Mouse (Mus musculus) neutrophil, adult 83 days (primary cell): ENCODE measurements around the gene Rps6kc1. TPM values are rescaled to one million over a fixed set of nuclear protein-coding genes. Genes with fewer than 3 reads are reported as not detected.

Experiments
- total RNA-seq, 2 experiments: library from RNA; stranded (reverse); gene quantifications; one replicate each; pipeline ENCODE4 v1.2.4; 2023

Gene Rps6kc1
- 10 to 100 TPM; 46.8 to 47.6 TPM for total RNA-seq

GRCm38 (mm10) chr1:190911415-190912123, at the start of gene Rps6kc1:
TSS of gene Rps6kc1 (minus strand) at chr1:190911770.

GRCm38 (mm10) chr1:190924812-190925211, 13.2 kb upstream of the Rps6kc1 start, which contains the start of gene Angel2:
TSS of gene Angel2 (plus strand) at chr1:190925112.

Other genes with a start within 250 kb of the Rps6kc1 start
- gene Angel2, start 13.3 kb upstream of the Rps6kc1 start, total RNA-seq, result 10 to 100 TPM; 28.9 to 32.0 TPM
- not detected for gene Vash2, start 67.5 kb upstream of the Rps6kc1 start, total RNA-seq
- gene Flvcr1, start 114.4 kb upstream of the Rps6kc1 start, total RNA-seq, result 10 to 100 TPM; 39.6 to 45.0 TPM
- gene Spata45, start 124.9 kb upstream of the Rps6kc1 start, total RNA-seq, result not detected
- 10 to 100 TPM in 1 of 2 experiments, 1 to 10 TPM in 1; 9.8 to 11.4 TPM for gene Tatdn3, start 151.2 kb upstream of the Rps6kc1 start, total RNA-seq
- gene Nsl1, start 151.2 kb upstream of the Rps6kc1 start, total RNA-seq, result 10 to 100 TPM; 11.8 to 14.5 TPM
- 1 to 10 TPM; 2.4 to 4.7 TPM for gene Batf3, start 186.1 kb upstream of the Rps6kc1 start, total RNA-seq